8 mouse cellular contexts compared by ENCODE assay signal in the genomic region with DNA sequence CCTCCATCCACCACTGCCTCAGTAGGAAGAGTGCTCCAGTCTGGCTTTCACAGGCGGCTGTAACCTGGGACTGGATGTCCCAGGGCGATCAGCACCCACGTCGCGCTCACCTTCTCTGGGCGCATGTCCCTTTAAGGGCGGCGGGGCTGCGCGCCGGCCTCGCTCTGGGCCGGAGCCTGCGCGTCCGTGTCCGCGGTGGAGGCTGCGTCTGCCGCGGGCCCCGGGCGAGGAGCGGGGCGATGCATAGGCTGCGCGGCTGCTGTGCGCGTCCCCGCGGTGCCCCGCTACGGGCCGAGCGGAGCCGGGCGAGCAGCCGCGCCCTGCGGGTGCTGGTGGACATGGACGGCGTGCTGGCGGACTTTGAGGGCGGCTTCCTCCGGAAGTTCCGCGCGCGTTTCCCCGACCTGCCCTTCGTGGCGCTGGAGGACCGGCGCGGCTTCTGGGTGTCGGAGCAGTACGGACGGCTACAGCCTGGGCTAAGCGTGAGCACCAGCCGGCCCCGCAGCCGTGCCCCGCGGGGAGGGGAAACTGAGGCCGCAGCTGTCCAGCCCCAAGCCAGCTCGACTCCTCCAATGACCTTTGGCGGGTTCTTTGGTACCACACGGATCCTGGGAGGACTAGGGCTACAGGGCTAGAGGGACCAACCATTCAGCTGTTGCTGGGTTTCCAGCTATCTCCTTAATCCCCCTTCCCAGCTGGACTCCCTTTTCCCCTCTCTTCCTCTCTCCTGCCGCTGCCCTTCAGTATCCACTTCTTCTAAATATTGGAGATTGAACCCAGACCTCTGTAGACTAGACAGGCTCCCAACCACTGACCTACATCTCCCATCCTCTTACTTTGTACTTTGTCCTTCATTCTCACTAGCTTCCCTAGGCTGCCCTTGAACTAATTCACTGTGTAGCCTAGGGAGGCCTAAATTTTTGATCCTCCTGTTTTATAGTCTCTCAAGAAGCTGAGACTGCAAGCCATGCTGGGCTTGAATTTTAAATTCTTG. TPM values are rescaled to one million over a fixed set of nuclear protein-coding genes. Genes with fewer than 3 reads are reported as not detected.
A peak's percentile ranks its signal among the peaks of the same experiment; 100 is the strongest.
DNase-seq lines count a peak whose midpoint lies in the region; ATAC-seq lines count a peak whose summit lies in the region.

No protein-coding gene starts in this region.

- H3K27ac ChIP-seq in intestine, embryonic 14.5 days (ENCODE audit: low read depth), result peak overlapping the region; percentile 88
- peak overlapping the region; percentile 95 for H3K27ac ChIP-seq in midbrain, embryonic 10.5 days (replicated peaks)

- intact Hi-C loops in gastrocnemius, postnatal 14 days (cut with DNase I; ENCODE audit: low total_unique reads), result no loop called here
- intact Hi-C loops in left cerebral cortex, postnatal 36 days (cut with DNase I), result no loop called here

- no peaks in the 10 kb centered on the region for H3K9me3 ChIP-seq in intestine, embryonic 14.5 days (ENCODE audit: control insufficient read depth, low read length)
- H3K9me3 ChIP-seq in midbrain, embryonic 10.5 days (replicated peaks), result no peaks in the 10 kb centered on the region

- 0 out of 2 replicates have a peak, but pooled peaks cover 5% of the 10 kb centered on the region for H3K4me1 ChIP-seq in intestine, embryonic 14.5 days (replicated peaks; ENCODE audit: control insufficient read depth, insufficient read depth, low read length)
- H3K4me1 ChIP-seq in midbrain, embryonic 10.5 days, result peaks cover 25% of the 10 kb centered on the region

- under 1% methylated on average over 67 of the region's 69 CpGs for WGBS in intestine, embryonic 14.5 days
- WGBS in midbrain, embryonic 10.5 days, result under 1% methylated on average over 69 of the region's 69 CpGs

- peaks cover 4% of the 10 kb centered on the region for H3K36me3 ChIP-seq in intestine, embryonic 14.5 days (ENCODE audit: control insufficient read depth, insufficient read depth, low read length)
- peaks cover 20% of the 10 kb centered on the region for H3K36me3 ChIP-seq in midbrain, embryonic 10.5 days

- no peaks in the 10 kb centered on the region for H3K27me3 ChIP-seq in intestine, embryonic 14.5 days (replicated peaks; ENCODE audit: control insufficient read depth, insufficient read depth, low read length)
- no peaks in the 10 kb centered on the region for H3K27me3 ChIP-seq in midbrain, embryonic 10.5 days (ENCODE audit: low read depth, poor library complexity, severe bottlenecking)

- ATAC-seq in intestine, embryonic 14.5 days (replicated peaks; ENCODE audit: low FRiP score, low TSS enrichment, low read depth), result peak; percentile 91

- H3K4me2 ChIP-seq in intestine, embryonic 14.5 days (ENCODE audit: low read length), result peak overlapping the region; percentile 46

- peak; percentile 78 to 80 for DNase-seq in adrenal gland, adult 18-20 months (ENCODE audit: low spot score in 2 of 2)
- DNase-seq in embryo, embryonic 10 days (ENCODE audit: low spot score), result peak; percentile 79
- DNase-seq in gastrocnemius, postnatal 14 days, result peak; percentile 82
- DNase-seq in intestine, embryonic 14.5 days (ENCODE audit: low spot score), result peak; percentile 87
- DNase-seq in left cerebral cortex, postnatal 36 days (ENCODE audit: low spot score in 2 of 2), result peak; percentile 83 to 85
- DNase-seq in midbrain, embryonic 10.5 days (ENCODE audit: low spot score), result peak; percentile 85
- DNase-seq in right cerebral cortex, postnatal 36 days (ENCODE audit: low spot score in 2 of 2), result peak; percentile 63 to 65
- DNase-seq in yolk sac, embryonic 10.5 days (ENCODE audit: low spot score), result peak; percentile 85

- H3K9ac ChIP-seq in intestine, embryonic 14.5 days (ENCODE audit: low read length), result peak overlapping the region; percentile 74

- peak overlapping the region; percentile 75 for H3K4me3 ChIP-seq in intestine, embryonic 14.5 days (ENCODE audit: low read depth, low read length)
- peak overlapping the region; percentile 85 for H3K4me3 ChIP-seq in midbrain, embryonic 10.5 days

RNA-seq across cellular contexts. Expression of gene Cops3, which starts 8.6 kb away (rescaled TPM):
- 10 to 100 TPM; 81.4 to 86.3 TPM for total RNA-seq in adrenal gland, adult 18-20 months (2021)
- 10 to 100 TPM; 62.1 to 65.6 TPM for total RNA-seq in gastrocnemius, postnatal 14 days (2021)
- polyA plus RNA-seq in intestine, embryonic 14.5 days (2014; fragmentation: Nextera tagmentation; extraction: Ambion mirVana), result 206 and 211 TPM in 2 replicates
- 10 to 100 TPM; 64.3 to 70.6 TPM for total RNA-seq in left cerebral cortex, postnatal 36 days (2021)
- polyA plus RNA-seq in midbrain, embryonic 10.5 days (2016; fragmentation: Nextera tagmentation; extraction: Ambion mirVana), result 249 and 250 TPM in 2 replicates

RNA-seq across cellular contexts. Expression of gene Nt5m, which starts 8.9 kb away (rescaled TPM):
- total RNA-seq in adrenal gland, adult 18-20 months (2021), result 10 to 100 TPM; 27.7 to 29.9 TPM
- total RNA-seq in gastrocnemius, postnatal 14 days (2021), result 10 to 100 TPM; 17.7 to 17.9 TPM
- polyA plus RNA-seq in intestine, embryonic 14.5 days (2014; fragmentation: Nextera tagmentation; extraction: Ambion mirVana), result 33.8 and 35.5 TPM in 2 replicates
- total RNA-seq in left cerebral cortex, postnatal 36 days (2021), result 10 to 100 TPM; 53.6 to 59.0 TPM
- 40.9 and 44.4 TPM in 2 replicates for polyA plus RNA-seq in midbrain, embryonic 10.5 days (2016; fragmentation: Nextera tagmentation; extraction: Ambion mirVana)

RNA-seq across cellular contexts. Expression of gene Flcn, which starts 38.4 kb away (rescaled TPM):
- 10 to 100 TPM; 85.5 to 99.0 TPM for total RNA-seq in adrenal gland, adult 18-20 months (2021)
- total RNA-seq in gastrocnemius, postnatal 14 days (2021), result 10 to 100 TPM; 22.3 to 27.4 TPM
- 30.1 and 31.4 TPM in 2 replicates for polyA plus RNA-seq in intestine, embryonic 14.5 days (2014; fragmentation: Nextera tagmentation; extraction: Ambion mirVana)
- total RNA-seq in left cerebral cortex, postnatal 36 days (2021), result 10 to 100 TPM; 48.6 to 48.9 TPM
- polyA plus RNA-seq in midbrain, embryonic 10.5 days (2016; fragmentation: Nextera tagmentation; extraction: Ambion mirVana), result 31.7 and 32.7 TPM in 2 replicates

Comparison
In these comparisons a context has a peak if more than half of its experiments do, and no peak if none do; other contexts are left out.
1. Peak in every context shown above with its lines: DNase-seq, ATAC-seq, H3K4me3 ChIP-seq and H3K27ac ChIP-seq.